Mouse (Mus musculus) hindbrain, postnatal 0 days (tissue): Measurements from ENCODE around the gene Slc29a1. TPM values are rescaled to one million over a fixed set of nuclear protein-coding genes. Genes with fewer than 3 reads are reported as not detected.
A peak's percentile ranks its signal among the peaks of the same experiment; 100 is the strongest.

Experiments used
- ATAC-seq: fragments of 200-750 bp; cut with Nextera tagmentation; 2 replicates; pipeline ENCODE4 v1.8.0; 2017; ENCODE audit warnings: mild to moderate bottlenecking, moderate TSS enrichment, moderate library complexity
- DNase-seq: peaks from one replicate; pipeline ENCODE4 v3.0.0-alpha.2; 2015; ENCODE audit warnings: low spot score
- H3K27ac ChIP-seq: fragments of 300-500 bp; sonication (generic); 2 replicates; pipeline ENCODE4 v1.5.1; 2014; ENCODE audit warnings: mild to moderate bottlenecking
- H3K27me3 ChIP-seq: fragments of 300-500 bp; sonication (generic); 2 replicates; pipeline ENCODE4 v1.6.1; 2014; ENCODE audit warnings: low read length, mixed read lengths; ENCODE audit not compliant: insufficient read depth
- H3K36me3 ChIP-seq: fragments of 300-500 bp; sonication (generic); 2 replicates; pipeline ENCODE4 v1.6.1; 2014; ENCODE audit warnings: low read length, mixed read lengths; ENCODE audit not compliant: insufficient read depth
- H3K4me1 ChIP-seq: fragments of 300-500 bp; sonication (generic); 2 replicates; pipeline ENCODE4 v1.6.1; 2014; ENCODE audit warnings: antibody characterized with exemption, low read length, mixed read lengths; ENCODE audit not compliant: insufficient read depth
- H3K4me2 ChIP-seq: fragments of 300-500 bp; sonication (generic); 2 replicates; pipeline ENCODE4 v1.6.1; 2014; ENCODE audit warnings: low read depth, mild to moderate bottlenecking, low read length, moderate library complexity, mixed read lengths
- H3K4me3 ChIP-seq: fragments of 300-500 bp; sonication (generic); 2 replicates; pipeline ENCODE4 v1.5.1; 2014; ENCODE audit warnings: low read length
- H3K9ac ChIP-seq: fragments of 300-500 bp; sonication (generic); replicated peaks from 2 replicates; pipeline ENCODE4 v1.6.1; 2014; ENCODE audit warnings: mild to moderate bottlenecking, low read length, moderate library complexity, mixed read lengths
- H3K9me3 ChIP-seq: fragments of 300-500 bp; sonication (generic); 2 replicates; pipeline ENCODE4 v1.6.1; 2016; ENCODE audit warnings: low read length, mixed read lengths
- CTCF ChIP-seq: IDR thresholded peaks from 2 replicates; pipeline ENCODE4 v1.5.1; 2016; ENCODE audit warnings: antibody characterized with exemption, control low read depth, low read depth
- WGBS: fragments of 180-500 bp; shearing (Covaris S2); extraction: QIAGEN DNeasy Blood & Tissue Kit; methylation state at CpG from one replicate; pipeline ENCODE4 v1.1.7; 2014; 5-methylcytosine and 5-hydroxymethylcytosine counted together
- polyA plus RNA-seq: library from polyadenylated mRNA; unstranded; fragments of >200 nt; fragmentation: Nextera tagmentation; extraction: Ambion mirVana; gene quantifications from 2 replicates; pipeline ENCODE4 v1.2.1, GENCODE M21; 2015
- total RNA-seq: library from RNA; depleted of rRNA; stranded (reverse); fragments of >200 nt; gene quantifications from 2 replicates; pipeline ENCODE4 v1.2.3, GENCODE M21; 2014

The Slc29a1 gene
- total and polyA plus RNA-seq, 2 experiments from 2014 or later: 60.6 to 170 TPM

DNA sequence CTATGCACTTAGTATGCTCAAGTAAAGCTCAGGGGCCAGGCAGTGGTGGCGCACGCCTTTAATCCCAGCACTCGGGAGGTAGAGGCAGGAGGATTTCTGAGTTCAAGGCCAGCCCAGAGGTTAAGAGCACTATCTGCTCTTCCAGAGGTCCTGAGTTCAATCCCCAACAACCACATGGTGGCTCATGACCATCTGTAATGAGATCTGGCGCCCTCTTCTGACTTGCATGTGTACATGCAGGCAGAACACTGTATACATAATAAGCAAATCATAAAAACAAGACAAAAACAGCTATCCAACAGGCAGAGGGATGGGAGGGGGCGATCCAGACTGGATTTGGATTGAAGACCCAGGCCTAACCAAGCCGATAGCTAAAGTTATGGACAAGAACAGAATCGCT, 20.6 kb downstream of the Slc29a1 start:
- Histone ChIP-seq H3K4me2 (no peak overlapping the region), H3K9me3 (no peaks in the 10 kb centered on the region), H3K36me3 (no peaks in the 10 kb centered on the region), H3K9ac (no peak overlapping the region), H3K4me1 (peaks cover 3% of the 10 kb centered on the region; the same call in 1 of the 2 replicates), H3K4me3 (no peak overlapping the region), H3K27ac (no peak overlapping the region), H3K27me3 (no peaks in the 10 kb centered on the region)
- ATAC-seq (no peak), DNase-seq (peak; percentile 42)
- peak; percentile 64 for TF ChIP-seq CTCF
- WGBS: 78% methylated on average over 7 of the region's 7 CpGs

DNA sequence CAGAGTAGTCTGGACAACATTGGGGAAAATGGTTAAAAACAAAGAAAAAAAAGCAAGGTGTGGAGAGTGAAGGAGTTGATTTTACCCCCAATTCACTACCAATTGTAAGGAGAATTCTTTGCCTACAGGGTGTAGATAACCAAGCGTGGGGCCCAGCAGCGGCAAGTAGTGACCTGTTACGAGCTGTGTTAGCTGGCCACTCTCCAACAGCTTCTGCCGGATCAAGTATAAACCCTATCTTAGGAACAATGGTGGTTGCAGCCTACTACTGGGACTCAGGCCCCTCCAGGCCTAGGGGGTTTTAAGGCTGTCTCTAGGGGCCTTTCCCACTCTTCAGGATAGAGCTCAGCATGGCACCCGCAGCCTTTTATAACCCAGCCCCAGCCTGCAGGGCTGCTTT, 21.2 kb downstream of the Slc29a1 start:
- Histone ChIP-seq H3K27me3 (no peaks in the 10 kb centered on the region), H3K4me3 (no peak overlapping the region), H3K9me3 (no peaks in the 10 kb centered on the region), H3K4me2 (no peak overlapping the region), H3K9ac (no peak overlapping the region), H3K36me3 (no peaks in the 10 kb centered on the region), H3K4me1 (peaks cover 3% of the 10 kb centered on the region; the same call in 1 of the 2 replicates), H3K27ac (no peak overlapping the region)
- 62% methylated on average over 5 of the region's 5 CpGs for WGBS
- ATAC-seq: no peak
- TF ChIP-seq CTCF: no peak
- no peak for DNase-seq

DNA sequence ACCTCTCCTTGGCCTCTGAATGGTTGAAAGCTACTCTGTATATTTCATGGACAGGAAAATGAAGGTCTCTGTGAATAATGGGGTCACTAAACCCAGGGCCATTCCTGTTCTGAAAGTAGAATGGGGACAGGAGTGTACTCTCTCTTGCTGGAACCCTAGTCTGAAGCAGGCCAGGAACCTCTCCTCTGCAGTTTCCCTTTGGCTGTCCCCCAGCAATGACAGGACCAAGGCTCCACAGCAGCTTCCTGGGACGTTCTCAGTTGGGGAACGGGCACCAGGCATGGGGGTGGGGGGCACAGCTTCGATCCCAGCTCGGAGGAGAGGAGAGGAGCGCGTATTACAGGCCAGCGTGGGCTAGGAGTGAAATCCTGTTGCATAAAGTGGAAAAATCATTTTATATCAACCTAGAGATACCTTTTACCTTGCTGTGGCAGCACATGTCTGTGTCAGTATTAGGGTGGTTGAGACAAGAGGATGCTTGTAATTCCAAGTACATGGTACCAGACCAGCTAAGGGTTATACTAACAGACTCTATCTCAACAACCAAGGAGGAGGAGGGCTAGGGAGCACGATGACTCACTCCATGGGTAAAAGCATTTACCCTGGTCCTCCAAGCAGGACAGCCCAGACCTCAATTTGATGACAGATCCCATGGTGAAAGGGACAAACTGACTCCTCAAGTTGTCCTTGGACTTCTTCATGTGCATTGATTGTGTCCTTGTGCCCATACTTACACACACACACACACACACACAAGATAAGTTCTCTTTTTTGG, 24.1 kb downstream of the Slc29a1 start:
- no peak for ATAC-seq
- peak overlapping the region; percentile 79; the same call in 1 of the 2 replicates for H3K4me2 ChIP-seq
- no peaks in the 10 kb centered on the region for H3K9me3 ChIP-seq
- H3K27ac ChIP-seq: peak overlapping the region; percentile 96
- no peaks in the 10 kb centered on the region for H3K27me3 ChIP-seq
- H3K4me1 ChIP-seq: peaks cover 3% of the 10 kb centered on the region; the same call in 1 of the 2 replicates
- peak overlapping the region; percentile 100; the same call in 1 of the 2 replicates for H3K9ac ChIP-seq
- TF ChIP-seq CTCF: no peak
- no peak for DNase-seq
- peaks cover 12% of the 10 kb centered on the region for H3K36me3 ChIP-seq
- no peak overlapping the region for H3K4me3 ChIP-seq
- 85% methylated on average over 8 of the region's 8 CpGs for WGBS

DNA sequence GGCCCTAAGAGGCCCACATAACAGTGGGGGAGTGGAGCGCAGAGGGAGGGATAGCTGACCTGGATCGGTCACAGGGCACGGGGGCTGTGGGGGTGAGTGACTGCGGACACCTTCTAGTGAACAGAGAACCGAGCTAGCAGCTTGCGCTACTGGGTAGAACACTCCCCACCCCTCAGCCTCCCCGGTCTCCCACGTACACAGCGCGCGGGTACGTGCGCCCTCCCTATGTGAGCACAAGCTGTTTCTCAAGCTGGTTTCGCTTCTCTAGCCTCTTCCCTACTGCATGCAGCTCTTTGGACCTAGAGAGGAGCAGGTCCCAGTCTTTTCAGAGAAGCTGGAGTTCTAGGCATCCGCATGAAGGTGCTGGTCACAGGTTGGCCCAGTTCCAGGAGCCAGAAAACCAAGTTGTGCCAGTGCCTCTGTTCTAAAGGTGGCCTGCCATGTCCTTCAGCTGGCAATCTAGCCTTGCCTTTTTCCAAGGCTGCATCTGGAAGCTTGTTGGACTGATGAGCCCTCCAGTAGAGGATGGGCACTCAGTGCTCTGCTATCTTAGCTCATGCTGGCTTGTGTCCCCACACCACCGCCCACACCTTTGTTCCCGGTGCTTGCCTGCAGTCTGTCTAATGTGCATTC, 25.2 kb downstream of the Slc29a1 start:
- no peak for TF ChIP-seq CTCF
- Histone ChIP-seq H3K4me2 (peak overlapping the region; percentile 79), H3K4me3 (peak overlapping the region; percentile 100), H3K27me3 (no peaks in the 10 kb centered on the region), H3K36me3 (peaks cover 23% of the 10 kb centered on the region), H3K9me3 (no peaks in the 10 kb centered on the region), H3K9ac (peak overlapping the region; percentile 100), H3K27ac (peak overlapping the region; percentile 96), H3K4me1 (peaks cover 3% of the 10 kb centered on the region; the same call in 1 of the 2 replicates)
- peak; percentile 78 for DNase-seq
- under 1% methylated on average over 17 of the region's 17 CpGs for WGBS
- ATAC-seq: peak; percentile 68

DNA sequence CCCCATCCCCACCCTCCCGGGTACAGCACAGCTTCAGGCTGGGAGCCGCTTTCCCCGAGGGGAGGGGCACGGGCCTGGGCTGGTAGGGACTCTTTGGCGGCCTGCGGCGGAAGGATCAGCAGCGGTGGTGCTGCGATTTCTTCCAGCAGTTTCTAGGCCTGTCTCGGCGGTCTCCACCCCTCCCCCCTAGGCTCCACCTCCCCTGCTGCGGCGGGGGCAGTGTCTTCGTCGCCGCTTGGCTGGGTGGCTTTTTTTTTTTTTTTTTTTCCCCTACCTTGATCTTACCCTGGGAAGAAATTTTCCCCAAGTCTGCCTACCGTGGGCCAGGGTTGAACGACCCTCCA, 25.7 kb downstream of the Slc29a1 start:
- Histone ChIP-seq H3K27me3 (no peaks in the 10 kb centered on the region), H3K36me3 (peaks cover 28% of the 10 kb centered on the region), H3K4me2 (peak overlapping the region; percentile 79), H3K4me1 (peaks cover 3% of the 10 kb centered on the region; the same call in 1 of the 2 replicates), H3K27ac (peak overlapping the region; percentile 96), H3K4me3 (peak overlapping the region; percentile 100), H3K9me3 (no peaks in the 10 kb centered on the region), H3K9ac (peak overlapping the region; percentile 100)
- TF ChIP-seq CTCF: no peak
- 0% methylated on average over 18 of the region's 18 CpGs for WGBS
- ATAC-seq (peak; percentile 65), DNase-seq (peak; percentile 96)

DNA sequence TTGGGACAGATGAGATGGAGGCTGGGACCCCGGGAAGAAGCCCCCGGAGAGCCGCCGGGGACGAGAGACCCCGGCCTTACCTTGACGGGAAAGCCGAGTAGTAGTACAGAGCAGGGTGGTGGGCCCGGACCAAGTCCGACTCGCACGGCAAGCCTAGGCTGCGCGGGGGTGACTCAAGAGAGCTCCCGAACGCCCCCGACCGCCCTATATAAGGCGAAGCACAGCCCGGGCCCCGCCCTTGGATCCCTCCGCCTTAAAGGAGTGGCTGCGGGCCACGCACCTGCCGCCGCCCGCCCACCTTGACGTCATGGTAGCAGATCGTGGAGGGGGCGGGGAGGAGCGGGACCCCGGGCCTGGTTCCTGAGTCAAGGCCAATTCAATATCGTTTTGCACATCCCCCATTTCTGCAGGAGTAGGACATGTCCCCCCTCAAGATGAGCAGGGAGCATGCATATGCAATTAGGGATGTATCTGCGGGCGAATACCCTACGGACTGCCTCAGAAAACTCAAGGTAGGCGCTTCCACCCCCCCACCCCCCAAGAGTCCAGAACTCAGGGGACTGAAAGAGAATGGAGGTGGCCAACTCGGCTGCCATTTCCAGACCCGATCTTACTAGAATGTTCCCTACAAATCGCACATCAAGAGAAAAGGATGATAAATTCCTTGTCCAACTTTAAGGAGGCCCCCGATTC, 26.2 kb downstream of the Slc29a1 start, which contains the start of gene Hsp90ab1:
Gene Hsp90ab1 (minus strand): TSS at position 185 of the 693 bp plus-strand sequence.
- no peak for TF ChIP-seq CTCF
- peak within 1 kb of the TSS; percentile 96 for H3K27ac ChIP-seq
- peaks cover 3% of the 10 kb centered on the region; the same call in 1 of the 2 replicates for H3K4me1 ChIP-seq
- ATAC-seq (peak; percentile 83), DNase-seq (peak; percentile 99)
- H3K27me3 ChIP-seq: no peaks in the 10 kb centered on the region
- peaks cover 33% of the 10 kb centered on the region for H3K36me3 ChIP-seq
- H3K4me2 ChIP-seq: peak within 1 kb of the TSS; percentile 79
- under 1% methylated on average over 38 of the region's 41 CpGs for WGBS
- H3K4me3 ChIP-seq: peak within 1 kb of the TSS; percentile 100
- no peaks in the 10 kb centered on the region for H3K9me3 ChIP-seq
- H3K9ac ChIP-seq: peak within 1 kb of the TSS; percentile 100
